Mouse (Mus musculus): ENCODE results near the gene Olfr1313. TPM values are rescaled to one million over a fixed set of nuclear protein-coding genes. Genes with fewer than 3 reads are reported as not detected.
"Not testable (repeated sequence)": the region's sequence is repeated elsewhere in the genome, so short reads cannot be mapped to it uniquely, and the experiment has no call there.

Gene Olfr1313
- total RNA-seq (2021): not detected

- DNase-seq (ENCODE audit: low spot score in 2 of 2): no peak
- intact Hi-C loops (cut with DNase I): no loop called here
Observed at GRCm38 (mm10) chr2:112077743-112078142, at the start of gene Olfr1313. Olfr1313 (minus strand) TSS chr2:112077843.

DNA sequence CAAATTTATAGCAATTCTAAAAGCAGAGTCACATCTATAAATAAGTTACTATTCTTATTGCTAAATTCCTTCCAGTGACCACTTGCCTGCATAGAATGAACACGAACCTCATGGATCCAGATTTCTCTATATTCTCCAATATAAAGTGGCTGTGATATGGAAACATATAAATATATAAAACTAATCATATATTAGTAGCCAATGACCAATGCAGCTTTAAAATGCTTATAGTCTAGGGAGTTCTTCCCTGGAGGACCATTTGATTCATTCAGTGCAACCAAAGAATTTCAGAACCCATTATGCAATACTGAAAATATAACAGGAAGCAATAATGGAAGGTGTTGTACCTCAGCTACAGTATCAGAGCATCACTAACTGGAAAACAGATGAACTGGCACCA, 37.7 kb upstream of the Olfr1313 start, which contains the start of gene Olfr1315-ps1:
TSS of gene Olfr1315-ps1 (minus strand) at position 101 of the 400 bp plus-strand sequence.
- intact Hi-C loops (cut with DNase I): no loop called here
- DNase-seq (ENCODE audit: low spot score in 2 of 2): no peak

DNA sequence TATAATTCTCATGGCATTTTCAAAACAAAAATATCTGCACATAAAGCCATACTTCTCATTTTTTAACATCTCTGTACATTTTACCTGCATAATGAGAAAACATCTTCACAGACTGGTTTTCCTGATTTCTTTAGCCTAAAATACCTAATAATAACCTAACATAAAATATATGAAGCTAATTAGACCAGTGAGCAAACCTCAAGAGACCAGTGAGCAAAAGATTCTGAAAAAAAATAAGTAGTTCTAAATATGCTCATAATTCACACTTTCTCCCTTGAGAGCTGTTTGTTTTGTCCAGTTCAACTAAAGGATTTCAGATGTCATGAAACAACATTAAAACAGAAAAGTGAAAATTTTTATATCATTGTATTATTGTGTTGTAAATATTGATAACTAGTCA, 19.0 kb upstream of the Olfr1313 start, which contains the start of gene Olfr1314:
TSS of gene Olfr1314 (minus strand) at position 101 of the 400 bp plus-strand sequence.
- DNase-seq (ENCODE audit: low spot score in 2 of 2): no peak
- intact Hi-C loops (cut with DNase I): no loop called here

DNA sequence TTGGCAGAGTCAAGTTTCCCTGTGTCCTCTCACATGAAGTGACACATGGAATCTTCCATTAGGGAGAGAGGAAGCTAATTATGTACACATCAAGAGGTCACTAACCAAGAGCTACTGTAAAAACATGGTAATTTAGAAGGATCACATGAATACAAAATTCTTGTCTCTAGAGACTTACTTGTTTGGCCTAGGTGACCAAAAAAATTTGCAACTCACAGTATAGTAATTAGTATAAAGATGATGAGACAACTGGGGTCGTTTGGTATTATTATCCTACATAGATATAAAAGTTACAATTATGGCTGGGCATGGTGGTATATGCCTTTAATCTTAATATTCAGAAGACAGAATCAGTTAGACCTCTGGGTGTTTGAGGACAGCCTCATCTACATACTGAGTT, 27.5 kb downstream of the Olfr1313 start, which contains the start of gene Olfr1312:
TSS of gene Olfr1312 (minus strand) at position 101 of the 400 bp plus-strand sequence.
- intact Hi-C loops (cut with DNase I): no loop called here
- no peak for DNase-seq (ENCODE audit: low spot score in 2 of 2)

DNA sequence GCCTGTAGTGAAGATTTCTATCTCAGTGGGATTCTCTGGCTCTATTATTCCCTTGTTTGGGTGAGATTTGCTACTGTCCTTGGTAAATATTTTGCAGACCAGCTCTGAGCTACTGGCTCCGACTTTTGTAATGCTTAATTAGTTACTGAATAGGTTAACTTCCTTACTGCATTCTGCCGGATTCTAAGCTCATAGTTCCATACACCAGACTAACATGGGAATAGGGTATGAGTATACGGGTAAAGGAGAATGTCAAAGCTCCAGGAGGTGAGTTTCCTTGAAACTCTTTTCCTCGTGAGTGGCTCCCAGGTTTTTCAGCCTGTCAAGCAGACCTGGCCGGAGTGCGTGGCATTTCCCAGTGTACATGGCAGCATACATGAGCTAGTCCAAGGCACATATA, 50.7 kb downstream of the Olfr1313 start:
- DNase-seq (ENCODE audit: low spot score in 2 of 2); intact Hi-C loops (cut with DNase I): not testable (repeated sequence)

- no peak for DNase-seq (ENCODE audit: low spot score in 2 of 2)
- intact Hi-C loops (cut with DNase I): no loop called here
Observed at GRCm38 (mm10) chr2:112024312-112024711, 53.3 kb downstream of the Olfr1313 start, which contains the start of gene Olfr1311. Olfr1311 (minus strand) TSS chr2:112024412.

Other genes with a start within 250 kb of the Olfr1313 start
- gene Olfr1305, start 200.7 kb downstream of the Olfr1313 start, total RNA-seq (2021): not detected
- not detected for gene Olfr1306, start 161.6 kb downstream of the Olfr1313 start, total RNA-seq (2021)
- under 1 TPM in 1 of 2 experiments, not detected in 1; 0.09 TPM for gene Olfr1307, start 128.4 kb downstream of the Olfr1313 start, total RNA-seq (2021)
- gene Olfr1308, start 112.9 kb downstream of the Olfr1313 start, total RNA-seq (2021): not detected
- not detected for gene Olfr1309, start 87.6 kb downstream of the Olfr1313 start, total RNA-seq (2021)
- not detected for gene Olfr1310, start 65.1 kb downstream of the Olfr1313 start, total RNA-seq (2021)
- gene Olfr1311, start 53.4 kb downstream of the Olfr1313 start, total RNA-seq (2021): not detected
- not detected for gene Olfr1312, start 27.6 kb downstream of the Olfr1313 start, total RNA-seq (2021)
- gene Olfr1314, start 18.9 kb upstream of the Olfr1313 start, total RNA-seq (2021): not detected
- not detected for gene Olfr1315-ps1, start 37.6 kb upstream of the Olfr1313 start, total RNA-seq (2021)
- gene Olfr1316, start 57.1 kb upstream of the Olfr1313 start, total RNA-seq (2021): not detected
- gene Olfr1317, start 62.5 kb upstream of the Olfr1313 start, total RNA-seq (2021): not detected
- gene Olfr1318, start 76.4 kb upstream of the Olfr1313 start, total RNA-seq (2021): not detected
- gene Lpcat4, start 161.6 kb upstream of the Olfr1313 start, total RNA-seq (2021): 100 to 1,000 TPM; 162 to 163 TPM
- gene Nutm1, start 181.4 kb upstream of the Olfr1313 start, total RNA-seq (2021): under 1 TPM in 1 of 2 experiments, not detected in 1; 0.20 TPM
- 10 to 100 TPM; 50.4 to 51.7 TPM for gene Nop10, start 184.1 kb upstream of the Olfr1313 start, total RNA-seq (2021)
- 100 to 1,000 TPM; 114 to 134 TPM for gene Slc12a6, start 188.0 kb upstream of the Olfr1313 start, total RNA-seq (2021)
- gene Gm21985, start 188.5 kb upstream of the Olfr1313 start, total RNA-seq (2021): 1 to 10 TPM in 1 of 2 experiments, not detected in 1; 4.8 TPM

All from left cerebral cortex, postnatal 36 days (tissue).